Mouse (Mus musculus): Measurements from ENCODE around the gene Clptm1. TPM values are rescaled to one million over a fixed set of nuclear protein-coding genes. Genes with fewer than 3 reads are reported as not detected.

The Clptm1 gene
- 116 TPM for polyA plus RNA-seq (2017; shearing (Covaris generic))

GRCm38 (mm10) chr7:19664955-19665841, at the start of gene Clptm1:
Gene Clptm1 (minus strand): TSS chr7:19665033.

DNA sequence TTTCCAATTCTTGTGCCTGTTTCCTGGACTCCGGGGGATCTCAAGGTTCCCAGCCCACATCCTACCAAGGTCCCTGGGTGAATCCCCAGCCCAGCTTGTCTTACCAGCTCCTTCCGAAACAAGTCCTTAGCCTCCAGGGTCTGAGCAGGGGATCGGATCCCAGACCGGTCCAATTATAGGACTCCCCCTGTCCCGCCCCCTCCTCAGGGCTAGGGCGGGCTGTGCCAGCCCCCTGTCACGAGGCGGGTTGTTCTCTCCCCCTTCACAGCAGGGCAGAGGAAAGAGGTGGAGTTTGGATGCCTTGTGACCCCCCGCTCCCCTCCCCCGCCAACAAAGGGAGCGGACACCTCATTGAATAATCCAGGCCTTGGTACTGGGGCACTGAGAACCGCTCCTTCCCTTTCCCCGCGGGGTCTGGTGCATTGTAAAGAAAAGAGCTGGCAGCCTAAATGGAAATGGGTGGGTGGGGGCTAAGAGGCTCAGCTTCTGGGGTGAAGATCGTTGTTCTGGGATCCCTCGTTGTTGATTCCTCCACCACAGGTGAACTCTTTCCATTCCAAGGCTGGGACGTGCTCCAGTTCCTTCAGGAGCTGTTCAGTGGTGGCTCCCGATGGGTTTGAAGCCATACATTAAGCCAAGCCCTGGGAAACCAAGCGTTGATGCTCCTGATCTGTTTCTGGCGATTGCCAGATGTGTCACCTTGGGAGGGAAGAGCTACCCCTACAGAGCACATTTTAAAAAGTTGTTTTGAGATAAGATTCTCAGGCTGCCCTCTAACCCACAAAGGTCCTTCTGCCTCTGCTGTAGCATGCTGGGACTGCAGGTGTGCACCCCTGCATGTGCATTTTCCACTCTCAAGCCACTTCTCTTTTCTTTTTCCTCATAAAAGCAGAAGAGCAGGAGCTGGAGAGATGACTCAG, 34.3 kb upstream of the Clptm1 start, which contains the start of gene Apoe:
Apoe (minus strand) TSS at position 282 of the 920 bp plus-strand sequence.

GRCm38 (mm10) chr7:19691873-19692865, 27.3 kb upstream of the Clptm1 start, which contains the start of gene Apoc1:
Gene Apoc1 (minus strand): TSS chr7:19692660.

GRCm38 (mm10) chr7:19681202-19681694, 16.4 kb upstream of the Clptm1 start, which contains the start of the genes Gm44805 and Apoc4:
Gene Gm44805 (minus strand): TSS chr7:19681423.
Gene Apoc4 (minus strand): TSS chr7:19681479.

GRCm38 (mm10) chr7:19677872-19678271, 13.0 kb upstream of the Clptm1 start, which contains the start of gene Apoc2:
Gene Apoc2 (minus strand): TSS chr7:19677941.

DNA sequence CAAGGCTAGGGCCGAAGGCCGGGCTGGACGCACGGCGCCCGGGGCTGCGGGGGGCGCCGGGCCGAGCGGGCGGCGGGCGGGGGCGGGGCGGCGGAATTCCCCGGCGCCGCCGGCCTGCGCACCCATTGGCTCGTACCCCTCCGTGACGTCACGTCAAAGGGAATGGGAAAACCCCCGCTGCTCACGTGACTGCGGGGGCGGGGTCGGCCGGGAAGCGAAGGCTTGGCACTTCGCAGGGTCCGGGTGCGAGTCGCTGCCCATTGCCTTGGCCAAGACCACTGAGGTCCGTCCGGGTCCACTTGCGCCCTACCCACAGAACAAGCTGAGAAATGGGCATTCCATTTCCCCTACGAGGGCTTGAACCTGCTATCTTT, 35.5 kb downstream of the Clptm1 start, which contains the start of gene Relb:
Relb (minus strand) TSS at position 78 of the 374 bp plus-strand sequence.

DNA sequence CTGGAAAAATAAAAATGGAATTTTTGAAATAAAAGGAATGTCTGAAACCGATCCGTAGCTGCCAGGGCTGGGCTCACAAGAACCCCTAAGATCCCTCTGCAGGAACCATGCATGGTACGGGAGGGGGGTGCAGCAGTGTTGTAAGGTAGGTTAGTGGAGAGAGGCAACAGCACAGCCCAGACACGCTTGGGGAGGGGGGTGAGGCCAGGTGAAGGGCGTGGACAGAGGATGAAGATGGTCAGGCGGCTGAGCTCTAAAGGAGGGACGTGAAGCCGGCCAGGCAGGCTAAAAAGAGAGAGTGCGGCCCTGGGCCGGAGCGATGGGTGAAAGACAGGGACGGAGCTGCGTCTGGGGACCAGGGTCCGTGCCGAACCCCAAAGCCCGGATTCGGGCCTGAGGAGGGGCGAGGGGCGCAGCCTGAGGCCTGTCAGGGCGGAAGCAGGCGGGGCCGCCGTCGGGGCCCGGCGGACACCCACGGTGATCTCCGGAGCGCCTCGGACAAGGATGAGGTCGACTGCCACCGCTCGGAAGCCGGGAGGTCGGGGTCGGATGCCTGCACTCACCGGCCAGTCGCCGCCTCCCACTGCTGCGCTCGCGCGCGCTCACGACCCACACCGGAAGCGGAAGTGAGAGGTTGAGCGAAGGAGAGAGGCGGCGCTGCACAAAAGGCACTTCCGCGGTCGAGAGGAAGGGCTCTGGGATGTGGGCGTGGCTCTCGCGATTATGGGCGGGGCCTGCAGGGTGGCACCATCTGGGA, 60.8 kb downstream of the Clptm1 start, which contains the start of gene Clasrp:
Clasrp (minus strand) TSS at position 638 of the 757 bp plus-strand sequence.

Other genes starting within 250 kb of the Clptm1 start
- 6.2 TPM for gene Mark4, start 206.2 kb downstream of the Clptm1 start, polyA plus RNA-seq (2017; shearing (Covaris generic))
- not detected for gene Exoc3l2, start 201.7 kb downstream of the Clptm1 start, polyA plus RNA-seq (2017; shearing (Covaris generic))
- 4.3 TPM for gene Bloc1s3, start 156.7 kb downstream of the Clptm1 start, polyA plus RNA-seq (2017; shearing (Covaris generic))
- gene Trappc6a, start 156.6 kb downstream of the Clptm1 start, polyA plus RNA-seq (2017; shearing (Covaris generic)), result 43.9 TPM
- not detected for gene Nkpd1, start 147.2 kb downstream of the Clptm1 start, polyA plus RNA-seq (2017; shearing (Covaris generic))
- gene Ppp1r37, start 102.0 kb downstream of the Clptm1 start, polyA plus RNA-seq (2017; shearing (Covaris generic)), result 16.7 TPM
- 1.1 TPM for gene Zfp296, start 87.7 kb downstream of the Clptm1 start, polyA plus RNA-seq (2017; shearing (Covaris generic))
- 79.8 TPM for gene Gemin7, start 87.4 kb downstream of the Clptm1 start, polyA plus RNA-seq (2017; shearing (Covaris generic))
- gene Clasrp, start 60.5 kb downstream of the Clptm1 start, polyA plus RNA-seq (2017; shearing (Covaris generic)), result 50.9 TPM
- 177 TPM for gene Relb, start 35.6 kb downstream of the Clptm1 start, polyA plus RNA-seq (2017; shearing (Covaris generic))
- gene Apoc2, start 12.9 kb upstream of the Clptm1 start, polyA plus RNA-seq (2017; shearing (Covaris generic)), result not detected
- gene Gm44805, start 16.4 kb upstream of the Clptm1 start, polyA plus RNA-seq (2017; shearing (Covaris generic)), result not detected
- not detected for gene Apoc4, start 16.4 kb upstream of the Clptm1 start, polyA plus RNA-seq (2017; shearing (Covaris generic))
- not detected for gene Apoc1, start 27.6 kb upstream of the Clptm1 start, polyA plus RNA-seq (2017; shearing (Covaris generic))
- 4.2 TPM for gene Apoe, start 34.2 kb upstream of the Clptm1 start, polyA plus RNA-seq (2017; shearing (Covaris generic))
- 58.7 TPM for gene Tomm40, start 50.4 kb upstream of the Clptm1 start, polyA plus RNA-seq (2017; shearing (Covaris generic))
- not detected for gene Nectin2, start 85.5 kb upstream of the Clptm1 start, polyA plus RNA-seq (2017; shearing (Covaris generic))
- gene Bcam, start 106.0 kb upstream of the Clptm1 start, polyA plus RNA-seq (2017; shearing (Covaris generic)), result 0.75 TPM
- not detected for gene Cblc, start 131.8 kb upstream of the Clptm1 start, polyA plus RNA-seq (2017; shearing (Covaris generic))
- 112 TPM for gene Bcl3, start 157.7 kb upstream of the Clptm1 start, polyA plus RNA-seq (2017; shearing (Covaris generic))
- not detected for gene Gm19345, start 187.0 kb upstream of the Clptm1 start, polyA plus RNA-seq (2017; shearing (Covaris generic))
- gene Ceacam16, start 196.3 kb upstream of the Clptm1 start, polyA plus RNA-seq (2017; shearing (Covaris generic)), result not detected
- gene Ceacam19, start 222.9 kb upstream of the Clptm1 start, polyA plus RNA-seq (2017; shearing (Covaris generic)), result not detected